Mouse (Mus musculus) heart, embryonic 10.5 days (tissue): ENCODE results near the gene Olfr476. TPM values are rescaled to one million over a fixed set of nuclear protein-coding genes. Genes with fewer than 3 reads are reported as not detected.
"Not testable (repeated sequence)": the region's sequence is repeated elsewhere in the genome, so short reads cannot be mapped to it uniquely, and the experiment has no call there.

ENCODE experiments used
- DNase-seq: peaks from one replicate; pipeline ENCODE4 v3.0.0-alpha.2; 2017; ENCODE audit warnings: low spot score
- H3K27ac ChIP-seq: fragments of 300-500 bp; sonication (generic); 2 replicates; pipeline ENCODE4 v1.5.1; 2016; ENCODE audit warnings: mild to moderate bottlenecking
- H3K27me3 ChIP-seq: fragments of 300-500 bp; sonication (generic); 2 replicates; pipeline ENCODE4 v1.6.1; 2016; ENCODE audit warnings: mild to moderate bottlenecking; ENCODE audit not compliant: poor library complexity, insufficient read depth, severe bottlenecking
- H3K36me3 ChIP-seq: fragments of 300-500 bp; sonication (generic); 2 replicates; pipeline ENCODE4 v1.6.1; 2016; ENCODE audit warnings: mild to moderate bottlenecking, moderate library complexity
- H3K4me1 ChIP-seq: fragments of 300-500 bp; sonication (generic); 2 replicates; pipeline ENCODE4 v1.6.1; 2016; ENCODE audit warnings: mild to moderate bottlenecking
- H3K4me3 ChIP-seq: fragments of 300-500 bp; sonication (generic); 2 replicates; pipeline ENCODE4 v1.5.1; 2016; ENCODE audit warnings: mild to moderate bottlenecking, moderate library complexity
- H3K9me3 ChIP-seq: fragments of 300-500 bp; sonication (generic); 2 replicates; pipeline ENCODE4 v1.6.1; 2016; ENCODE audit warnings: mild to moderate bottlenecking, moderate library complexity
- WGBS: fragments of 180-500 bp; shearing (Covaris S2); methylation state at CpG from one replicate; pipeline ENCODE4 v1.1.7; 2016; 5-methylcytosine and 5-hydroxymethylcytosine counted together
- polyA plus RNA-seq: library from polyadenylated mRNA; unstranded; fragments of >200 nt; fragmentation: Nextera tagmentation; extraction: Ambion mirVana; gene quantifications from 2 replicates; pipeline ENCODE4 v1.2.1, GENCODE M21; 2016

The Olfr476 gene
- polyA plus RNA-seq: not detected in 2 replicates

DNA sequence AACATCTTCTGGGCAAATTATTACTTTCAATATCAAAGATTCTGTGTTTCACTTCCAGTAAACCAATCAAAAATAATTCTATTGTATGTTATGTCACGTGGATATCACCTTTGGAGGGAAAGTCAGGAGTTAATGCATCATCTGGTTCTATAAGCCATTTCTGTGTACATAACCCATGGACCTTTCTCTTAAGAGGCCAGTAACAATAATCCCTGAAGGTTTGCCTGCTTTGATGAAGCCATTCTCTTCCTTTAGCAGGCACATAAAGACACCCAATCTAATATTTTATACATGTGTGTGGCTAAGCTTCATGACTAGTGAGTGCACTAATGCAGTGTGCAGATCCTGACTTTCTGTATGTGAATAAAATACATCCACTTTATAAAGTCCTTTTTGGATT, at the start of gene Olfr476:
Gene Olfr476, plus strand, starts transcription at position 301 of the 400 bp plus-strand sequence.
- no peak for DNase-seq
- no peaks in the 10 kb centered on the region for H3K27me3 ChIP-seq
- no peaks in the 10 kb centered on the region for H3K9me3 ChIP-seq
- WGBS: 43% methylated on average over 1 of the region's 1 CpGs
- no peaks in the 10 kb centered on the region for H3K4me1 ChIP-seq
- H3K4me3 ChIP-seq: no peak within 1 kb of the TSS
- H3K27ac ChIP-seq: no peak within 1 kb of the TSS
- H3K36me3 ChIP-seq: no peaks in the 10 kb centered on the region

- Histone ChIP-seq H3K36me3 (no peaks in the 10 kb centered on the region), H3K4me1 (no peaks in the 10 kb centered on the region), H3K4me3 (no peak within 1 kb of the TSS), H3K27me3 (no peaks in the 10 kb centered on the region), H3K9me3 (no peaks in the 10 kb centered on the region; the same call in 1 of the 2 replicates), H3K27ac (no peak within 1 kb of the TSS)
- DNase-seq: no peak
- WGBS: 86% methylated on average over 1 of the region's 1 CpGs
Measured at GRCm38 (mm10) chr7:107930146-107930545, 34.5 kb upstream of the Olfr476 start, which contains the start of gene Olfr473. TSS of gene Olfr473 (plus strand) at chr7:107930446.

- 96% methylated on average over 12 of the region's 12 CpGs for WGBS
- not testable (repeated sequence) for H3K36me3 ChIP-seq, H3K9me3 ChIP-seq, DNase-seq, H3K4me1 ChIP-seq, H3K27ac ChIP-seq, H3K4me3 ChIP-seq, H3K27me3 ChIP-seq
Measured at GRCm38 (mm10) chr7:107952539-107952938, 12.1 kb upstream of the Olfr476 start.

- DNase-seq: no peak
- WGBS: 75% methylated on average over 1 of the region's 1 CpGs
Measured at GRCm38 (mm10) chr7:107954343-107954742, 10.3 kb upstream of the Olfr476 start, which contains the start of gene Olfr474. TSS of gene Olfr474 (plus strand) at chr7:107954643.

GRCm38 (mm10) chr7:107986393-107986792, 21.8 kb downstream of the Olfr476 start, which contains the start of gene Olfr477:
TSS of gene Olfr477 (plus strand) at chr7:107986693.
- Histone ChIP-seq H3K4me3 (no peak within 1 kb of the TSS), H3K4me1 (no peaks in the 10 kb centered on the region), H3K27me3 (no peaks in the 10 kb centered on the region), H3K27ac (no peak within 1 kb of the TSS), H3K9me3 (no peaks in the 10 kb centered on the region), H3K36me3 (no peaks in the 10 kb centered on the region)
- 70% methylated on average over 2 of the region's 2 CpGs for WGBS
- no peak for DNase-seq

More at GRCm38 (mm10) chr7:107954343-107954742, 10.3 kb upstream of the Olfr476 start, which contains the start of gene Olfr474:
- Histone ChIP-seq H3K9me3 (no peaks in the 10 kb centered on the region; the same call in 1 of the 2 replicates), H3K4me3 (no peak within 1 kb of the TSS), H3K27ac (no peak within 1 kb of the TSS), H3K36me3 (no peaks in the 10 kb centered on the region), H3K27me3 (no peaks in the 10 kb centered on the region), H3K4me1 (no peaks in the 10 kb centered on the region)

DNA sequence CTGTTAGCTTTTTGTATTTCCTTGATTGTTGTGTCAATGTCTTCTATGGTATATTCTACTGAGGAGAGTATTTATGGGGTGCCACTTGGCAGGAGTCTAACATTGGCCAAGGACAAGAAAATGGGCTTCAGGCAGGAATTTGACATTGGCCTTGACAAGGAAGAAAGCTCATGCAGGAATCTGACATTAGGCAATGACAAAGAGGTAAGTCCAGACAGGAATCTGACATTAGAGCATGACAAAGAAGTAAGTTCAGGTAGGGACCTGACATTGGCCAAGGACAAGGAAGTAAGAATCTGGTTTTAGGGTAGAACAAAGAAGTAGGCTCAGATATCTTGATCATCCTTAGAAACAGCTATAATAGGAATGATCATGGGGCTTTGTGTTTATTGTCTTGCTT, 49.7 kb downstream of the Olfr476 start:
- H3K27ac ChIP-seq, DNase-seq, H3K4me3 ChIP-seq, H3K36me3 ChIP-seq, H3K4me1 ChIP-seq, H3K27me3 ChIP-seq, H3K9me3 ChIP-seq: not testable (repeated sequence)

Other genes starting within 250 kb of the Olfr476 start
- 1.2 and 1.3 TPM in 2 replicates for gene Cyb5r2, start 206.8 kb upstream of the Olfr476 start, polyA plus RNA-seq
- gene Ovch2, start 163.6 kb upstream of the Olfr476 start, polyA plus RNA-seq: not detected in 2 replicates
- not detected in 2 replicates for gene Olfr467, start 152.5 kb upstream of the Olfr476 start, polyA plus RNA-seq
- gene Olfr469, start 139.3 kb upstream of the Olfr476 start, polyA plus RNA-seq: not detected in 2 replicates
- gene Olfr470, start 117.3 kb upstream of the Olfr476 start, polyA plus RNA-seq: not detected in 2 replicates
- gene Olfr472, start 66.9 kb upstream of the Olfr476 start, polyA plus RNA-seq: 0.03 TPM in 1 of 2 replicates, not detected in the other
- not detected in 2 replicates for gene Olfr473, start 34.4 kb upstream of the Olfr476 start, polyA plus RNA-seq
- not detected in 2 replicates for gene Olfr474, start 10.2 kb upstream of the Olfr476 start, polyA plus RNA-seq
- not detected in 2 replicates for gene Olfr477, start 21.9 kb downstream of the Olfr476 start, polyA plus RNA-seq
- gene Olfr478, start 69.2 kb downstream of the Olfr476 start, polyA plus RNA-seq: not detected in 2 replicates
- gene Olfr479, start 85.9 kb downstream of the Olfr476 start, polyA plus RNA-seq: not detected in 2 replicates
- gene Olfr480, start 102.5 kb downstream of the Olfr476 start, polyA plus RNA-seq: not detected in 2 replicates
- not detected in 2 replicates for gene Olfr481, start 115.1 kb downstream of the Olfr476 start, polyA plus RNA-seq
- gene Olfr482, start 132.8 kb downstream of the Olfr476 start, polyA plus RNA-seq: not detected in 2 replicates
- gene Olfr483, start 136.0 kb downstream of the Olfr476 start, polyA plus RNA-seq: not detected in 2 replicates
- not detected in 2 replicates for gene Olfr484, start 162.6 kb downstream of the Olfr476 start, polyA plus RNA-seq
- not detected in 2 replicates for gene Olfr485, start 195.1 kb downstream of the Olfr476 start, polyA plus RNA-seq
- not detected in 2 replicates for gene Olfr486, start 207.9 kb downstream of the Olfr476 start, polyA plus RNA-seq
- not detected in 2 replicates for gene Olfr487, start 249.8 kb downstream of the Olfr476 start, polyA plus RNA-seq